ENCODE assay signal across 8 mouse cellular contexts in genomic region chr13:59675151-59676011, GRCm38 (mm10). TPM values are rescaled to one million over a fixed set of nuclear protein-coding genes. Genes with fewer than 3 reads are reported as not detected.
DNase-seq lines count a peak whose midpoint lies in the region; ATAC-seq and TF ChIP-seq lines count a peak whose summit lies in the region.

TSS of gene Golm1 (minus strand) at chr13:59675811.

- intact Hi-C loops in left cerebral cortex, postnatal 4 days (cut with DNase I): no loop called here

- peak; percentile 91 for ATAC-seq in intestine, embryonic 15.5 days

- H3K9ac ChIP-seq in intestine, embryonic 15.5 days: peak within 1 kb of the TSS; percentile 76

- H3K9me3 ChIP-seq in intestine, embryonic 15.5 days: no peaks in the 10 kb centered on the region

- 2% methylated on average over 60 of the region's 61 CpGs for WGBS in thymus, adult 2 months
- WGBS in intestine, embryonic 15.5 days: 1% methylated on average over 47 of the region's 61 CpGs

- no peak for TF ChIP-seq CTCF in thymus, adult 2 months (IDR thresholded peaks at IDR 0.05; ENCODE audit: borderline replicate concordance, control insufficient read depth, extremely low read depth, insufficient read depth, low read length, poor library complexity)

- H3K4me3 ChIP-seq in thymus, adult 2 months (ENCODE audit: control insufficient read depth, insufficient read depth, low read length): peak within 1 kb of the TSS; percentile 50
- peak within 1 kb of the TSS; percentile 78 for H3K4me3 ChIP-seq in intestine, embryonic 15.5 days (replicated peaks)

- TF ChIP-seq POLR2A in thymus, adult 2 months (IDR thresholded peaks at IDR 0.05; ENCODE audit: control insufficient read depth, extremely low read depth, insufficient read depth, low read length, poor library complexity): no peak

- H3K4me1 ChIP-seq in thymus, adult 2 months (replicated peaks; ENCODE audit: control insufficient read depth, insufficient read depth, low read length): peaks cover 15% of the 10 kb centered on the region
- H3K4me1 ChIP-seq in intestine, embryonic 15.5 days (replicated peaks): peaks cover 6% of the 10 kb centered on the region

- DNase-seq in thymus, adult 2 months: peak; percentile 29
- DNase-seq in thymus, postnatal 10 days (ENCODE audit: low spot score in 2 of 2): no peak
- DNase-seq in embryo, embryonic 10 days (ENCODE audit: low spot score): peak; percentile 88
- DNase-seq in gonadal fat pad, adult 2 months (ENCODE audit: low read depth): no peak
- DNase-seq in left cerebral cortex, postnatal 4 days: peak; percentile 72
- peak; percentile 82 for DNase-seq in mesoderm, embryonic 11.5 days (ENCODE audit: low read depth, low spot score)
- peak; percentile 51 for DNase-seq in right cerebral cortex, postnatal 25 days

- no peaks in the 10 kb centered on the region for H3K36me3 ChIP-seq in thymus, adult 2 months (ENCODE audit: control insufficient read depth, insufficient read depth, low read length)
- no peaks in the 10 kb centered on the region for H3K36me3 ChIP-seq in intestine, embryonic 15.5 days

- peak within 1 kb of the TSS; percentile 65 for H3K4me2 ChIP-seq in intestine, embryonic 15.5 days (replicated peaks)

- no peak within 1 kb of the TSS for H3K27ac ChIP-seq in thymus, adult 2 months (ENCODE audit: control insufficient read depth, insufficient read depth, low read length)
- H3K27ac ChIP-seq in intestine, embryonic 15.5 days: peak within 1 kb of the TSS; percentile 83

- peaks cover 9% of the 10 kb centered on the region for H3K27me3 ChIP-seq in thymus, adult 2 months (ENCODE audit: control insufficient read depth, insufficient read depth, low read length)
- no peaks in the 10 kb centered on the region for H3K27me3 ChIP-seq in intestine, embryonic 15.5 days (replicated peaks)

RNA-seq across cellular contexts. Expression of gene Golm1, which starts in this region (rescaled TPM):
- 3.2 and 4.4 TPM in 2 replicates for polyA plus RNA-seq in thymus, adult 2 months (2012; rRNA removed)
- 18.9 and 22.8 TPM in 2 replicates for polyA plus RNA-seq in gonadal fat pad, adult 2 months (2012; rRNA removed)
- polyA plus RNA-seq in intestine, embryonic 15.5 days (2015; fragmentation: Nextera tagmentation; extraction: Ambion mirVana): 81.8 and 86.9 TPM in 2 replicates
- 10 to 100 TPM; 15.5 to 16.5 TPM for total RNA-seq in left cerebral cortex, postnatal 4 days (2021)

Comparison
In these comparisons a context has a peak if more than half of its experiments do, and no peak if none do; other contexts are left out.
1. DNase-seq: peak in thymus, adult 2 months (single experiment), embryo, embryonic 10 days (single experiment), left cerebral cortex, postnatal 4 days (single experiment), mesoderm, embryonic 11.5 days (single experiment) and right cerebral cortex, postnatal 25 days (single experiment); none in thymus, postnatal 10 days (0 of 2) and gonadal fat pad, adult 2 months (single experiment).